Mouse (Mus musculus) hindbrain, embryonic 11.5 days (tissue): ENCODE measurements around the gene Fgf16. TPM values are rescaled to one million over a fixed set of nuclear protein-coding genes. Genes with fewer than 3 reads are reported as not detected.
A peak's percentile ranks its signal among the peaks of the same experiment; 100 is the strongest.

Source experiments
- ATAC-seq: fragments of 200-750 bp; cut with Nextera tagmentation; 2 replicates; pipeline ENCODE4 v1.8.0; 2017; ENCODE audit warnings: mild to moderate bottlenecking, moderate TSS enrichment, moderate library complexity; ENCODE audit not compliant: low FRiP score
- DNase-seq: peaks from one replicate; pipeline ENCODE4 v3.0.0-alpha.2; 2015; ENCODE audit warnings: low spot score
- H3K27ac ChIP-seq: fragments of 300-500 bp; sonication (generic); 2 replicates; pipeline ENCODE4 v1.5.1; 2014; ENCODE audit warnings: mild to moderate bottlenecking, low read depth, low read length
- H3K27me3 ChIP-seq: fragments of 300-500 bp; sonication (generic); 2 replicates; pipeline ENCODE4 v1.6.1; 2014; ENCODE audit warnings: mild to moderate bottlenecking, low read length, moderate library complexity, mixed read lengths; ENCODE audit not compliant: control insufficient read depth, insufficient read depth
- H3K36me3 ChIP-seq: fragments of 300-500 bp; sonication (generic); 2 replicates; pipeline ENCODE4 v1.6.1; 2014; ENCODE audit warnings: mild to moderate bottlenecking, low read length, moderate library complexity, mixed read lengths; ENCODE audit not compliant: control insufficient read depth, insufficient read depth
- H3K4me1 ChIP-seq: fragments of 300-500 bp; sonication (generic); replicated peaks from 2 replicates; pipeline ENCODE4 v1.6.1; 2014; ENCODE audit warnings: low read length, mixed read lengths; ENCODE audit not compliant: control insufficient read depth, insufficient read depth
- H3K4me2 ChIP-seq: fragments of 300-500 bp; sonication (generic); replicated peaks from 2 replicates; pipeline ENCODE4 v1.6.1; 2014; ENCODE audit warnings: mild to moderate bottlenecking, low read depth, low read length
- H3K4me3 ChIP-seq: fragments of 300-500 bp; sonication (generic); 2 replicates; pipeline ENCODE4 v1.5.1; 2014; ENCODE audit warnings: low read depth, low read length
- H3K9ac ChIP-seq: fragments of 300-500 bp; sonication (generic); 2 replicates; pipeline ENCODE4 v1.6.1; 2014; ENCODE audit warnings: low read depth, low read length
- H3K9me3 ChIP-seq: fragments of 300-500 bp; sonication (generic); 2 replicates; pipeline ENCODE4 v1.6.1; 2016; ENCODE audit warnings: low read length; ENCODE audit not compliant: control insufficient read depth
- WGBS: fragments of 180-500 bp; shearing (Covaris S2); extraction: QIAGEN DNeasy Blood & Tissue Kit; methylation state at CpG from one replicate; pipeline ENCODE4 v1.1.7; 2014; 5-methylcytosine and 5-hydroxymethylcytosine counted together
- polyA plus RNA-seq: library from polyadenylated mRNA; unstranded; fragments of >200 nt; fragmentation: Nextera tagmentation; extraction: Ambion mirVana; gene quantifications from 2 replicates; pipeline ENCODE4 v1.2.1, GENCODE M21; 2014

The Fgf16 gene
- polyA plus RNA-seq, result 0.11 TPM in 1 of 2 replicates, not detected in the other

DNA sequence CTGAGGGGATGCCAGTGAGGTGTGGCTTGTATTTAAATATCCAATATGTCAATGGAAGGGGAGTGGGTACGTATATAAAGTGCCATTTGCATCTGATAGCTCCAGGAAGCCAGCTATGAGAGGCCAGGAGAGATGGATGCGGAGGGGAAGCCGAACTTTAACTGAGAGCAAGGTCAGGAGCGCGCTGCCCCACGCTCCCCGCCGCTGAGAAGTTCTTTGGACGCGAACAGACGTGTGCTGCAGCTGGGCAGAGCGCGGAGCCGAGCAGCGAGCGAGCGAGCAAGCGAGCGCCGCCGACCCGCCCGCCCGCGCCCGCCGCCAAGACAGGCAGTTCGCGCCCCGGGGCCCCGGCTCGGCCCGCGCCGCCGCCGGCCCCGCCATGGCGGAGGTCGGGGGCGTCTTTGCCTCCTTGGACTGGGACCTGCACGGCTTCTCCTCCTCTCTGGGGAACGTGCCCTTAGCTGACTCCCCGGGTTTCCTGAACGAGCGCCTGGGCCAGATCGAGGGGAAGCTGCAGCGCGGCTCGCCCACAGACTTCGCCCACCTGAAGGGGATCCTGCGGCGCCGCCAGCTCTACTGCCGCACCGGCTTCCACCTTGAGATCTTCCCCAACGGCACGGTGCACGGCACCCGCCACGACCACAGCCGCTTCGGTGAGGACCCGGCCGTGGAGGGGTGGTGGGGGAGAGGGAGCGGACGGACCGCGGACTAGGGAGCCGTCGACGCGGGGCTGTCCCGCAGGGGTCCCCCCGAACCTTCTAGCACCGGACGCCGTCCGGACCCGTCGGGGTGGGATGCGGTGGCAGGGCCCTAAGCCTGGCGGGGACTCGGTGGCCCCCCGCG is at the start of gene Fgf16:
Gene Fgf16, plus strand, starts transcription at position 118 of the 843 bp plus-strand sequence.
- 11% methylated on average over 20 of the region's 86 CpGs for WGBS
- H3K9ac ChIP-seq, result no peak within 1 kb of the TSS
- ATAC-seq, result peak; percentile 55; the same call in 1 of the 2 replicates

DNA sequence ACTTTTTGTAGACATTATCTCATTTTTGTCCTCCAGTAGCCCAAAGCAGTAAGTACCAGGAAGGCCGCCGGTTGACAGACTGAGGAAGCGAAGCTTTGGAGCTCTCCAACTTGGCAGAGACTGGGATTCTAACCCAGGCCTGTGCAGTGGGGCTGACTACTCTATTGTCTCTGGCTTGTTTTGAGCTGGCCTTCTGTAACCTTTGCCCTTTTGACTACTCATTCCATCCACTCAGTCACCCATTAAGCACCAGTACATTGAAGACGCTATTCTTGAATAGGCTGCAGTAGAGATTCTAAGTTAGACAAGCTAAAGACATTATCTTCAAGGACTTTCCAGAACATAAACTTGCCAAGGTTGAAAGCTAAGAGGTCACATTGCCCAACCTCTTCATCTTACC is 49.3 kb upstream of the Fgf16 start:
- Histone ChIP-seq H3K4me1 (no peaks in the 10 kb centered on the region), H3K9ac (no peak overlapping the region), H3K4me3 (no peak overlapping the region), H3K4me2 (no peak overlapping the region), H3K9me3 (no peaks in the 10 kb centered on the region), H3K27ac (no peak overlapping the region), H3K36me3 (no peaks in the 10 kb centered on the region), H3K27me3 (no peaks in the 10 kb centered on the region)
- 64% methylated on average over 4 of the region's 4 CpGs for WGBS
- no peak for DNase-seq
- ATAC-seq, result no peak

More for the DNA sequence above, at the start of gene Fgf16:
- Histone ChIP-seq H3K27me3 (peaks cover 40% of the 10 kb centered on the region), H3K36me3 (no peaks in the 10 kb centered on the region), H3K9me3 (no peaks in the 10 kb centered on the region), H3K4me1 (no peaks in the 10 kb centered on the region), H3K27ac (no peak within 1 kb of the TSS), H3K4me3 (peak within 1 kb of the TSS; percentile 33), H3K4me2 (peak within 1 kb of the TSS; percentile 49)
- DNase-seq, result peak; percentile 37

DNA sequence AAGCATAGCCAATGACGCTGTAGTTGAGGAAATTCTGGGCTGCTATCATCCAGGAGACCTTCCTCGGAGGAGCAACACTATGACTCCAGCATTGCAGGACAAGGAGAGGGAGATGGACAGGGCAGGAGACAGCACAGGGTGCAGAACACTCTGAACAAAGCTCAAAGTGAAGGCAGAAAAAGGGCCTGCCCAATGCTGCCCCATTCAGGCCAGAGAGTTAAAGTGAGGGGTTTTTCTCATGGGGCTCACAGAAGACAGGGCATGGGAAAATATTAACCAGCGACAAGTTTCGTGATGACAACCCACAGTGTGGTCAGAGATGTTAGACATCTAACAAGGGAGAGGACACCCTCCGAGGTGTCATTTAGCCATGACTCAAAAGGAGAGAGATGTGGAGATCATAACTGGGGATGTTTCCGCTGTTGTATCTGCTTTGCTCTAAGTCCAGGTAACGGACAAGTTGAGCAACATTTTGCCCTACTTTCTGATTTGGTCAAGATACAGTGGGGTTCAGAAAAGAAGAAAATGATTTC is 48.2 kb upstream of the Fgf16 start:
- no peak overlapping the region for H3K4me3 ChIP-seq
- H3K9me3 ChIP-seq, result no peaks in the 10 kb centered on the region
- 88% methylated on average over 7 of the region's 7 CpGs for WGBS
- H3K27ac ChIP-seq, result no peak overlapping the region
- no peaks in the 10 kb centered on the region for H3K4me1 ChIP-seq
- no peak overlapping the region for H3K4me2 ChIP-seq
- DNase-seq (no peak), ATAC-seq (no peak)
- H3K9ac ChIP-seq, result no peak overlapping the region
- no peaks in the 10 kb centered on the region; the same call in 1 of the 2 replicates for H3K27me3 ChIP-seq
- H3K36me3 ChIP-seq, result no peaks in the 10 kb centered on the region

DNA sequence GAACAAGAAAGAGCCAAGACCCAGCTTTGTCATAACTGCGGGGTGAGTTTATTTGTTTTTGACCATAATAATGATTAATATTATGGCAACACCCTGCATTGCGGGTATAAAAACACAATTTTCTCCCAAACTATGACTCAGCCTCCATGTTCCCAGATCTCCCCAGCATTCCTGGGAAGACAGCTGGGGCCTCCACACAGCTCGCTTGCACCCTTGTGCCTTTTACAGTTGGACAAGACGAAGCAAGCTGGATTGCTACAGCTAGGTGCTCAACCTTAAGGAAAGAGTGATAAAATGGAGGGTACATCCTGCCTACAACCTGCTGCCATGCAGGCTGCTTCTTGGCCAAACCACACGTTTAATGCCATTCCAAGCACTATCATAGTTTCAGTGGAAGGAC is 45.7 kb upstream of the Fgf16 start:
- DNase-seq (no peak), ATAC-seq (no peak)
- H3K9me3 ChIP-seq, result no peaks in the 10 kb centered on the region
- no peak overlapping the region for H3K4me2 ChIP-seq
- H3K9ac ChIP-seq, result no peak overlapping the region
- no peaks in the 10 kb centered on the region for H3K4me1 ChIP-seq
- no peaks in the 10 kb centered on the region for H3K36me3 ChIP-seq
- H3K27me3 ChIP-seq, result no peaks in the 10 kb centered on the region; the same call in 1 of the 2 replicates
- H3K27ac ChIP-seq, result no peak overlapping the region
- WGBS, result 87% methylated on average over 5 of the region's 5 CpGs
- H3K4me3 ChIP-seq, result no peak overlapping the region

DNA sequence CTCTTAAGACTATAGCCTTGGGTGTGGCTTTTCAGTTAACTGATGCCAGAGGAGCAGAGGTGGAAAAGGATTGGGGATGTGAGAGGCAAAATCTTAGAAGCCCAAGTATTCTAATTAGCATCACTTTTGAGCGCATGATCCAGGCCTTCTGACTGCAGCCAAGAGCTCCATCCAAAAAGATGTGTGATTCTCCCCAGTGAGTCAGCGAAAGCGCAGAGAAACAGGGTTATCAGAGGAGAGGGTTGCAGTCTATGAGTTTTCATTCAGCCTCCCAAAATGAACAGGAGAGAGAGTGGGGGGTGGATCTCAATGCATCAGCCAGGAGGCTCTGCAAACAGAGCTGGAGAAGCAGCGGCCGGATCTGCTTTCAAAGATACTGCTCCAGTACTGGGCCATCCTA is 45.1 kb upstream of the Fgf16 start:
- no peaks in the 10 kb centered on the region for H3K36me3 ChIP-seq
- DNase-seq, result no peak
- H3K9ac ChIP-seq, result no peak overlapping the region
- no peaks in the 10 kb centered on the region for H3K9me3 ChIP-seq
- no peak overlapping the region for H3K27ac ChIP-seq
- H3K4me3 ChIP-seq, result no peak overlapping the region
- WGBS, result 87% methylated on average over 5 of the region's 5 CpGs
- no peak overlapping the region for H3K4me2 ChIP-seq
- H3K4me1 ChIP-seq, result no peaks in the 10 kb centered on the region
- no peak for ATAC-seq
- no peaks in the 10 kb centered on the region; the same call in 1 of the 2 replicates for H3K27me3 ChIP-seq

DNA sequence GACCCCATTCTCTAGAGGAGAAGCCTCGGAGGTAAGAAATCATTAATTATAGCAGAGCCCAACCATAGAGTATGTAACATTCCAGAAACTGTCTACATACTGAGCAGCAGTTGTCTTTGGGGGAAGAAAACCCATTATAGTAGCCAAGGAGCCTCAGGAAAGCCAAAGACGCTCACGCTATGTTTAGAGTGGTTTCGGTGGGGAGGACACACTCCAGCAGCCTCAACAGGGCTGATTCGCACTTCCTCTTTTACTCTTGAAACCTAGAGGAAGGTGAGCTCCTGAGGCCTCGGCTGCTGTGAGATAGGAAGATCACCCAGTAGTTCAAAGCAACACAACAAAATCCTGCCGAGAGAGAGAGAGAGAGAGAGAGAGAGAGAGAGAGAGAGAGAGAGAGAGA is 39.9 kb upstream of the Fgf16 start:
- Histone ChIP-seq H3K27ac (no peak overlapping the region), H3K4me2 (no peak overlapping the region), H3K4me3 (no peak overlapping the region), H3K27me3 (no peaks in the 10 kb centered on the region; the same call in 1 of the 2 replicates), H3K9me3 (no peaks in the 10 kb centered on the region), H3K9ac (no peak overlapping the region), H3K4me1 (no peaks in the 10 kb centered on the region), H3K36me3 (no peaks in the 10 kb centered on the region)
- ATAC-seq (no peak), DNase-seq (no peak)
- whole genome bisulfite sequencing, result 70% methylated on average over 7 of the region's 7 CpGs

DNA sequence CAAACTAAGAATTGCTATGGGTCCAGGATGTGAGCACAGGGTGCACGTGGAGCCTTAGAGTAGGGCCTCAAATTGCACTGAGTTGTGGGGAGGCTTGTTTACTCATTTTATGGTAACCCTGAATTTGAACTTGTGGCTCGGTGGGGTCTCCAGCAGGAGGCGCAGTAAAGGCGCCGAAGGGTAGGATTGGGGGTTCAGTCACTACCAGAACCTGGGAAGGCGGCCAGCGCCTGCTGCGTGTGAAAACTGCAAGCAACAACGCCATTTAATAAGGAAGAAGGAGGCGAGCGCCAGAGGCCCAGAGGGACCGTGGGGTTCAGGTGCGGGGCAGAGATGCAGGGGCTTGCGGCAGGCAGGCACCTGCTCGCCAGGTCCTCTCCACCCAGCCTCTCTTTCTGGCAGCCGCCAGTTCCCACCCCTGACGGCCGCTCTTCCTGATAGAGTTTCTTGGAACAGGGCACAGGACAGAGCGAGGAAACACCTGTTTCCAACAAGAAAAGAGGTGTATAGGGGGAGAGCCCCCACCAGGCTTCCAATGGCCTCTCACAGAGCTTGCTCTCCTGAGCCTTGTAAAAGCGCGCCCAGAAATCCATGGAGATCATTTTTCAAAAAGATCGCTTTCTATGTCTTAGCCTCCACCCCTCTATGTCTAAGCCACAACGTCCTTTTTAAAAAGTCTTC is 1.1 kb upstream of the Fgf16 start:
- H3K4me2 ChIP-seq, result peak overlapping the region; percentile 49
- no peaks in the 10 kb centered on the region for H3K4me1 ChIP-seq
- H3K36me3 ChIP-seq, result no peaks in the 10 kb centered on the region
- H3K9me3 ChIP-seq, result no peaks in the 10 kb centered on the region
- H3K9ac ChIP-seq, result no peak overlapping the region
- H3K27me3 ChIP-seq, result peaks cover 40% of the 10 kb centered on the region
- H3K27ac ChIP-seq, result no peak overlapping the region
- H3K4me3 ChIP-seq, result peak overlapping the region; percentile 33
- WGBS, result 12% methylated on average over 23 of the region's 23 CpGs
- ATAC-seq (peak; percentile 33; the same call in 1 of the 2 replicates), DNase-seq (peak; percentile 15)

DNA sequence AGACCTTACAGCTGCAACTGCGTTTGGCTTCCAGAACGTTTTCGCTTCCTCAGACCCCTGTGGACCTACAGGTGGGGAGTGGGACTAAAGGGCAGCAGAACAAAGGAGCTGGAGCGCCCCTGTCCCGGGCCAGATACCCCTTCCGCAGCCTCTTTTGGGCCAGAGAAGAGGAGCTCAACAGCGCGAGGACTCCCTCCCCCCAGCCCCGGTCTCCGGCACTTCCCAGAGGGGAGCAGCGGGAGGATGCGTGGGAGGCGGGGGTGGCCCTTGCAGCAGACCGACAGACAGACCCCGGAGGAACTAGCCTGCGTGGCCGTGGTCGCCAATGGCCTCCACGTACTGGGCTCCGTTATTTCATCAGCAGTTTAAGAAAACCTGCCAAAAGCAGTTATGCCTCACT is 467 bp upstream of the Fgf16 start:
- WGBS, result 5% methylated on average over 18 of the region's 20 CpGs
- ATAC-seq, result 0 out of 2 replicates have a peak, but pooled peaks have one; percentile 33
- H3K9ac ChIP-seq, result no peak overlapping the region
- H3K4me2 ChIP-seq, result peak overlapping the region; percentile 49
- H3K36me3 ChIP-seq, result no peaks in the 10 kb centered on the region
- no peak overlapping the region for H3K27ac ChIP-seq
- DNase-seq, result peak; percentile 31
- peak overlapping the region; percentile 33 for H3K4me3 ChIP-seq
- H3K9me3 ChIP-seq, result no peaks in the 10 kb centered on the region
- H3K4me1 ChIP-seq, result no peaks in the 10 kb centered on the region
- peaks cover 40% of the 10 kb centered on the region for H3K27me3 ChIP-seq
